Mouse (Mus musculus): Measurements from ENCODE around the gene Ess2.

GRCm38 (mm10) chr16:17851860-17852259 is 59.3 kb downstream of the Ess2 start:
- no peak for TF ChIP-seq UBTF (IDR thresholded peaks at IDR 0.05; ENCODE audit: low read depth, low read length)
- TF ChIP-seq CTCF (conservative IDR thresholded peaks at IDR 0.05 in 1 of 2, IDR thresholded peaks at IDR 0.05 in 1 of 2; ENCODE audit: low read depth in 2 of 2, low read length in 2 of 2) = no peak
- TF ChIP-seq MEF2A (IDR thresholded peaks at IDR 0.05; ENCODE audit: borderline replicate concordance, low read depth, low read length) = no peak
- no peak for TF ChIP-seq BHLHE40 (IDR thresholded peaks at IDR 0.05; ENCODE audit: low read depth, low read length)
- no peak for TF ChIP-seq CHD1 (IDR thresholded peaks at IDR 0.05; ENCODE audit: low read depth, low read length)
- TF ChIP-seq JUND (conservative IDR thresholded peaks at IDR 0.05; ENCODE audit: low read depth, low read length) = no peak
- no peak for TF ChIP-seq POLR2AphosphoS2 (IDR thresholded peaks at IDR 0.05; ENCODE audit: low read depth, low read length)
- no peak for TF ChIP-seq POLR2A (IDR thresholded peaks at IDR 0.05; ENCODE audit: low read depth, low read length)
- TF ChIP-seq MAX (IDR thresholded peaks at IDR 0.05; ENCODE audit: low read length) = no peak
- no peak for TF ChIP-seq EP300 (IDR thresholded peaks at IDR 0.05; ENCODE audit: low read length)
- no peak for TF ChIP-seq HCFC1 (IDR thresholded peaks at IDR 0.05; ENCODE audit: low read depth, low read length)
- TF ChIP-seq GABPA (IDR thresholded peaks at IDR 0.05; ENCODE audit: insufficient replicate concordance, low read depth, low read length) = no peak
- TF ChIP-seq USF1 (IDR thresholded peaks at IDR 0.05; ENCODE audit: low read depth, low read length) = no peak

All from CH12.LX (cell line).